Mouse (Mus musculus) left cerebral cortex, postnatal 10 days (tissue): Measurements from ENCODE around the gene Bhlhe41. TPM values are rescaled to one million over a fixed set of nuclear protein-coding genes. Genes with fewer than 3 reads are reported as not detected.

Experiments used
- DNase-seq, 2 experiments: peaks; one replicate each; pipeline ENCODE4 v3.0.0; 2021 to 2022; ENCODE audit warnings: low spot score in 2 of 2, mixed read lengths in 1 of 2; ENCODE audit errors: extremely low spot score in 1 of 2
- intact Hi-C: fragments of 180-260 bp; cut with DNase I; formaldehyde crosslinking; loops from one replicate; pipeline ENCODE4 v1.15.1; 2025
- total RNA-seq, 2 experiments: library from RNA; stranded (reverse); gene quantifications; 2 replicates each; pipeline ENCODE4 v1.2.3; 2021

The Bhlhe41 gene
- total RNA-seq, 2 experiments from 2014 or later = 12.2 to 12.4 TPM

- intact Hi-C loops = no loop called here
- DNase-seq = no peak
Observed at GRCm38 (mm10) chr6:145811174-145811573, 54.2 kb downstream of the Bhlhe41 start.

- intact Hi-C loops = no loop called here
- DNase-seq = no peak
Observed at GRCm38 (mm10) chr6:145810015-145810414, 55.3 kb downstream of the Bhlhe41 start.

GRCm38 (mm10) chr6:145809566-145809965 lies 55.8 kb downstream of the Bhlhe41 start:
- DNase-seq = no peak
- intact Hi-C loops = no loop called here

Other genes starting within 250 kb of the Bhlhe41 start
- not detected for gene Tuba3b, start 249.8 kb downstream of the Bhlhe41 start, total RNA-seq
- gene Rassf8, start 118.8 kb downstream of the Bhlhe41 start, total RNA-seq = 10 to 100 TPM; 11.8 to 13.7 TPM
- 1 to 10 TPM; 3.6 to 3.7 TPM for gene Sspn, start 66.1 kb upstream of the Bhlhe41 start, total RNA-seq